Mouse (Mus musculus): Measurements from ENCODE around the gene Tiam1. TPM values are rescaled to one million over a fixed set of nuclear protein-coding genes. Genes with fewer than 3 reads are reported as not detected.
A peak's percentile ranks its signal among the peaks of the same experiment; 100 is the strongest.

Gene Tiam1
- total and polyA plus RNA-seq, 2 experiments from 2014 or later = 20.5 to 42.4 TPM

GRCm38 (mm10) chr16:89841894-89842293, 301.7 kb downstream of the Tiam1 start:
- 71% methylated on average over 6 of the region's 6 CpGs for WGBS
- TF ChIP-seq CTCF (IDR thresholded peaks at IDR 0.05; ENCODE audit: low read depth) = no peak
- DNase-seq (no peak), ATAC-seq (no peak)
- H3K4me3 ChIP-seq (ENCODE audit: low read depth, low read length) = no peak overlapping the region
- H3K4me2 ChIP-seq (ENCODE audit: low read depth) = no peak overlapping the region
- H3K9ac ChIP-seq = no peak overlapping the region
- H3K36me3 ChIP-seq (ENCODE audit: insufficient read depth) = no peaks in the 10 kb centered on the region
- no peaks in the 10 kb centered on the region for H3K9me3 ChIP-seq (ENCODE audit: low read length)
- no peaks in the 10 kb centered on the region for H3K4me1 ChIP-seq (ENCODE audit: insufficient read depth)
- no peak overlapping the region for H3K27ac ChIP-seq (ENCODE audit: low read depth, low read length)
- no peaks in the 10 kb centered on the region for H3K27me3 ChIP-seq (ENCODE audit: insufficient read depth, low read length)

DNA sequence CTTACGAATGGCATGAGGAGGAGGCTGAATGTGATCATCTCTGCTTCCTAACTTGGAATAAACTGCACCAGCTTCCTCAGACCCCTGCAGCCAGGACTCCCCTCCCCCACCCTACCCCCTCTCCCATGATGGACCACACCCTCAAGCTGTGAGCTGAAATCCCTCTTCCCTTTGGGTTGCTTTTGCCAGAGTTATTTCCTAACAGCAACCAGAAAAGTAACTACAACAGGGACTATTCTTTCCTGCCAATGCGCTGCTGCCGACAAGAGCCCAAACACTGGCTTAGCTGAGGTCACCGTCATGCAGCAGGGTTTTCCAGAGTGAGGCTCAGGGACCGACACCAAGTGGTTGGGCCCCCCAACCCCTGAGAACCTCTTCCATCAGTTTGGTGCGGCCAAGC, 303.2 kb downstream of the Tiam1 start:
- Histone ChIP-seq H3K4me1 (ENCODE audit: insufficient read depth) (no peaks in the 10 kb centered on the region), H3K4me2 (ENCODE audit: low read depth) (no peak overlapping the region), H3K9ac (no peak overlapping the region), H3K9me3 (ENCODE audit: low read length) (no peaks in the 10 kb centered on the region), H3K27me3 (ENCODE audit: insufficient read depth, low read length) (no peaks in the 10 kb centered on the region), H3K36me3 (ENCODE audit: insufficient read depth) (0 out of 2 replicates have a peak, but pooled peaks cover 3% of the 10 kb centered on the region), H3K27ac (ENCODE audit: low read depth, low read length) (no peak overlapping the region), H3K4me3 (ENCODE audit: low read depth, low read length) (no peak overlapping the region)
- DNase-seq = no peak
- no peak for ATAC-seq
- 92% methylated on average over 6 of the region's 6 CpGs for WGBS
- no peak for TF ChIP-seq CTCF (IDR thresholded peaks at IDR 0.05; ENCODE audit: low read depth)

- no peak overlapping the region for H3K4me2 ChIP-seq (ENCODE audit: low read depth)
- TF ChIP-seq CTCF (IDR thresholded peaks at IDR 0.05; ENCODE audit: low read depth) = no peak
- H3K9ac ChIP-seq = no peak overlapping the region
- H3K27ac ChIP-seq (ENCODE audit: low read depth, low read length) = no peak overlapping the region
- DNase-seq (no peak), ATAC-seq (no peak)
- H3K9me3 ChIP-seq (ENCODE audit: low read length) = no peaks in the 10 kb centered on the region
- WGBS = 90% methylated on average over 5 of the region's 5 CpGs
- 0 out of 2 replicates have a peak, but pooled peaks cover 3% of the 10 kb centered on the region for H3K36me3 ChIP-seq (ENCODE audit: insufficient read depth)
- no peaks in the 10 kb centered on the region for H3K4me1 ChIP-seq (ENCODE audit: insufficient read depth)
- no peak overlapping the region for H3K4me3 ChIP-seq (ENCODE audit: low read depth, low read length)
- H3K27me3 ChIP-seq (ENCODE audit: insufficient read depth, low read length) = no peaks in the 10 kb centered on the region
Measured at GRCm38 (mm10) chr16:89839829-89840228, 303.7 kb downstream of the Tiam1 start.

- peaks cover 6% of the 10 kb centered on the region for H3K36me3 ChIP-seq (ENCODE audit: insufficient read depth)
- H3K4me1 ChIP-seq (ENCODE audit: insufficient read depth) = no peaks in the 10 kb centered on the region
- WGBS = 84% methylated on average over 9 of the region's 9 CpGs
- DNase-seq (no peak), ATAC-seq (no peak)
- H3K27me3 ChIP-seq (ENCODE audit: insufficient read depth, low read length) = no peaks in the 10 kb centered on the region
- H3K9ac ChIP-seq = no peak overlapping the region
- H3K9me3 ChIP-seq (ENCODE audit: low read length) = no peaks in the 10 kb centered on the region
- no peak overlapping the region for H3K4me2 ChIP-seq (ENCODE audit: low read depth)
- H3K27ac ChIP-seq (ENCODE audit: low read depth, low read length) = no peak overlapping the region
- no peak for TF ChIP-seq CTCF (IDR thresholded peaks at IDR 0.05; ENCODE audit: low read depth)
- no peak overlapping the region for H3K4me3 ChIP-seq (ENCODE audit: low read depth, low read length)
Measured at GRCm38 (mm10) chr16:89837096-89837495, 306.5 kb downstream of the Tiam1 start.

DNA sequence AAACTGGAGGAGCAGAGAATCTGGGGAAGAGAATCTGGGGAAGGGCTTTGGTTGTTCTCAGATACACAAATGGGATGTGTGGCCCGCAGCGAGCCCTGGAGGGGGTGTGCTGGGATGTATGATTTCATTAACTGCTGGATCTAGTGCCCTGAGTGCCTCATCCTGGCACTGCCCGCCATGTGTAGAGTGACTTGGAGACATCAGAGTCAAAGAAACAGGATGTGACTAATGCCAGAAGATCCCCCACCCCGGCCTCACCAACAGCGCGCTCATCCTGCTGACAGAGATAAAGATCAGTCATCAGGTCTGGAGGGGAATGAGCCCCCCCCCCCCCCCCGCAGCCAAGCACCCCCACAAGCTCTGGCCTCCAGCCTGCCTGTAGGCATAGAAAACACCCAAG, 308.0 kb downstream of the Tiam1 start:
- Histone ChIP-seq H3K27me3 (ENCODE audit: insufficient read depth, low read length) (no peaks in the 10 kb centered on the region), H3K9ac (no peak overlapping the region), H3K9me3 (ENCODE audit: low read length) (no peaks in the 10 kb centered on the region), H3K4me3 (ENCODE audit: low read depth, low read length) (no peak overlapping the region), H3K4me2 (ENCODE audit: low read depth) (no peak overlapping the region), H3K4me1 (ENCODE audit: insufficient read depth) (no peaks in the 10 kb centered on the region), H3K36me3 (ENCODE audit: insufficient read depth) (peaks cover 6% of the 10 kb centered on the region), H3K27ac (ENCODE audit: low read depth, low read length) (no peak overlapping the region)
- no peak for ATAC-seq
- WGBS = 90% methylated on average over 7 of the region's 7 CpGs
- DNase-seq = no peak
- TF ChIP-seq CTCF (IDR thresholded peaks at IDR 0.05; ENCODE audit: low read depth) = no peak

DNA sequence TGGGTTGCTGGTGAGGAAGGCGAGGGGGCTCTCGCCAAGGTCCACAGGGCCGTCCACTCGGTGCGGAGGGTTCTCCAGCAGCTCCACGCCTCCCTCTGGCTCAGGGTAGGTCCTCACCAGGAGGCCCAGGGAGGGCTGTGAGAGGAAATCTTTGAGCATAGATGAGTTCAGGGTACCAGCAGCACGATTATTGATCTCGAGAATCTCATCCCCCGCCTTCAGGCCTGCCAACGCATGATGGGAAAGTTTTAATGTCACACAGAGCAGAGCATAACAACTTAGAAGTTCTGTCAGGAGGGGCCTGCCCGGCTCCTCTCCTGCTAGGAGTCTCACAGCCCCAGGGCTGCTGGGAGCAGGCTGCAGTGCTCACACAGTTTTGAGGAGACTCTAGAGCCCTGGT, 310.6 kb downstream of the Tiam1 start:
- TF ChIP-seq CTCF (IDR thresholded peaks at IDR 0.05; ENCODE audit: low read depth) = no peak
- no peak for ATAC-seq
- H3K36me3 ChIP-seq (ENCODE audit: insufficient read depth) = peaks cover 6% of the 10 kb centered on the region

GRCm38 (mm10) chr16:89831172-89831571, 312.4 kb downstream of the Tiam1 start:
- H3K36me3 ChIP-seq (ENCODE audit: insufficient read depth) = peaks cover 3% of the 10 kb centered on the region
- no peaks in the 10 kb centered on the region for H3K27me3 ChIP-seq (ENCODE audit: insufficient read depth, low read length)
- no peak overlapping the region for H3K27ac ChIP-seq (ENCODE audit: low read depth, low read length)
- no peaks in the 10 kb centered on the region for H3K9me3 ChIP-seq (ENCODE audit: low read length)
- WGBS = 31% methylated on average over 10 of the region's 10 CpGs
- peak; percentile 70 for DNase-seq
- peak; percentile 40; the same call in 1 of the 2 replicates for ATAC-seq
- H3K9ac ChIP-seq = no peak overlapping the region
- H3K4me1 ChIP-seq (ENCODE audit: insufficient read depth) = no peaks in the 10 kb centered on the region
- H3K4me3 ChIP-seq (ENCODE audit: low read depth, low read length) = no peak overlapping the region
- H3K4me2 ChIP-seq (ENCODE audit: low read depth) = no peak overlapping the region
- TF ChIP-seq CTCF (IDR thresholded peaks at IDR 0.05; ENCODE audit: low read depth) = peak; percentile 73

More for the DNA sequence above, 310.6 kb downstream of the Tiam1 start:
- Histone ChIP-seq H3K9me3 (ENCODE audit: low read length) (no peaks in the 10 kb centered on the region), H3K27ac (ENCODE audit: low read depth, low read length) (no peak overlapping the region), H3K4me1 (ENCODE audit: insufficient read depth) (no peaks in the 10 kb centered on the region), H3K4me2 (ENCODE audit: low read depth) (no peak overlapping the region), H3K9ac (no peak overlapping the region), H3K27me3 (ENCODE audit: insufficient read depth, low read length) (no peaks in the 10 kb centered on the region), H3K4me3 (ENCODE audit: low read depth, low read length) (no peak overlapping the region)
- 88% methylated on average over 11 of the region's 11 CpGs for WGBS
- DNase-seq = no peak
